Mouse (Mus musculus): ENCODE results near the gene Mosmo. TPM values are rescaled to one million over a fixed set of nuclear protein-coding genes. Genes with fewer than 3 reads are reported as not detected.

Gene Mosmo
- polyA plus RNA-seq, 1 experiment from 2014 or later, result 14.9 TPM

DNA sequence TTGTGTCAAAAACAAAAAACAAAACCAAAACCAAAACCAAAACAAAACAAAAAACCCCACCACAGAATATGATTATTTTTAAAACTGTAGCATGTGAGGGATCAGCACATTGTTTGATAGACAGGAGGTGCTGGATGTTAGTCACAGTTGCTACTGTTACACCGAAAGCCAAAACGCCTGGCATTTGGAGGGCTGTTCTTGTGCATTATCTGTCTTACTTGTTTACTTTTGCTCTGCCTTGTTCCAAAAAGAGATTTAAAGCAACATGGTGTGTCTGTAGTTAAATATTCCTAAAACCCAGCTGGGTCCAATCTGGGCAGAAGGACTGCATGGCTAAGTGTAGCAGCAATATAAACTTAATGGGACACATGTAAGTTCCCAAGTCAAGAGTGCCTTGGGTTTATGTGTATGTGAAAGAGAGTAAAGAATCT, 7.3 kb downstream of the Mosmo start:
- Histone ChIP-seq H3K27ac (replicated peaks in 1 of 2; ENCODE audit: control insufficient read depth in 1 of 2, insufficient read depth in 1 of 2, low read depth in 2 of 2, low read length in 2 of 2) (0 out of 4 replicates have a peak overlapping the region, but pooled peaks of 1 of the 2 experiments have one; percentile 11), H3K4me2 (ENCODE audit: low read length) (no peak overlapping the region), H3K9me3 (ENCODE audit: control insufficient read depth, low read length) (no peaks in the 10 kb centered on the region), H3K4me3 (ENCODE audit: control insufficient read depth in 1 of 2, insufficient read depth in 1 of 2, low read depth in 1 of 2, low read length in 2 of 2) (no peak overlapping the region), H3K36me3 (ENCODE audit: control insufficient read depth, insufficient read depth, low read length) (no peaks in the 10 kb centered on the region), H3K27me3 (ENCODE audit: control insufficient read depth, insufficient read depth, low read length) (no peaks in the 10 kb centered on the region), H3K4me1 (ENCODE audit: control insufficient read depth in 2 of 2, insufficient read depth in 2 of 2, low read length in 2 of 2) (peaks cover 4 to 49% of the 10 kb centered on the region in 2 experiments), H3K9ac (ENCODE audit: low read length) (no peak overlapping the region)
- no peak for ATAC-seq (ENCODE audit: insufficient number of reproducible peaks, insufficient read depth, low FRiP score, low read depth)
- WGBS, result 66% methylated on average over 2 of the region's 2 CpGs

DNA sequence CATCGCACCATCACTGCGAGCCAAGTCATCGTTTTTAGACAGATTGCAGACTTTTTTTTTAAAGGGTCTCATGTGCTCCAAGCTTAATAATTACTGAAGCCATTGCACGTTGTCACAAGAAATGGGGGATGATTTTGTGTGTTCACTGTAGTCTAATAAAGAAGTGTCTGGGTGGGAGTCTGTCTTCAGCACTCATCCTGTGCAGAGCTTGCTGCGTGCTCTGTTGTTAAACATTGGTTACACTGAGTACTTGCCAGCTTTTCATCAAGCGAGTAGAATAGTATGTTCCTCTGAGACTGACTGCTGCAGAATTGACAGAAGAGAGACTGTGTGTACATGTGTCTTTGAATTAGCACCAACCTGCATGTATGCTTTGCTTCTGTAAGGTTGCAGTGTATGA, 7.8 kb downstream of the Mosmo start:
- H3K4me3 ChIP-seq (ENCODE audit: control insufficient read depth in 1 of 2, insufficient read depth in 1 of 2, low read depth in 1 of 2, low read length in 2 of 2), result no peak overlapping the region
- 86% methylated on average over 6 of the region's 6 CpGs for WGBS
- no peaks in the 10 kb centered on the region for H3K36me3 ChIP-seq (ENCODE audit: control insufficient read depth, insufficient read depth, low read length)
- peaks cover 4 to 44% of the 10 kb centered on the region in 2 experiments for H3K4me1 ChIP-seq (ENCODE audit: control insufficient read depth in 2 of 2, insufficient read depth in 2 of 2, low read length in 2 of 2)
- 0 out of 4 replicates have a peak overlapping the region, but pooled peaks of 1 of the 2 experiments have one; percentile 11 for H3K27ac ChIP-seq (replicated peaks in 1 of 2; ENCODE audit: control insufficient read depth in 1 of 2, insufficient read depth in 1 of 2, low read depth in 2 of 2, low read length in 2 of 2)
- H3K27me3 ChIP-seq (ENCODE audit: control insufficient read depth, insufficient read depth, low read length), result no peaks in the 10 kb centered on the region
- no peak overlapping the region for H3K4me2 ChIP-seq (ENCODE audit: low read length)
- H3K9me3 ChIP-seq (ENCODE audit: control insufficient read depth, low read length), result no peaks in the 10 kb centered on the region
- H3K9ac ChIP-seq (ENCODE audit: low read length), result no peak overlapping the region
- no peak for ATAC-seq (ENCODE audit: insufficient number of reproducible peaks, insufficient read depth, low FRiP score, low read depth)

DNA sequence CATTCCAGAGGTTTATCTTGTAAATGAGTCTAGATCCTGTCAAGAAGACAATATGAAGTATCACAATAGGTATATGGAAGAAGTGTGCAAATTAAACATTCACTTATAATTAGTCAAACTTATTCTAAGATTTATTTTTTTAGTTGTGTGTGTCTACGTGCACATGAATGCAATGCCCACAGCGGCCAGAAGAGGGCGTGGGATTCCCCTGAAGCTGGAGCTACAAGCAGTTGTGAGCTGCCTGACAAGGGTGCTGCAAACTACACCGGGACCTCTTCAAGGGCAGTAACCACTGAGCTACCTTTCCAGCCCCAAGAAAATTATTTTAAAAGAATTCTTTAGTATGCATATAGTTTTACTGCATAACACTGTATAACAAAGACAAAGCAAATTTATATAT, 13.2 kb downstream of the Mosmo start:
- Histone ChIP-seq H3K4me2 (ENCODE audit: low read length) (no peak overlapping the region), H3K27me3 (ENCODE audit: control insufficient read depth, insufficient read depth, low read length) (no peaks in the 10 kb centered on the region), H3K9me3 (ENCODE audit: control insufficient read depth, low read length) (no peaks in the 10 kb centered on the region), H3K27ac (replicated peaks in 1 of 2; ENCODE audit: control insufficient read depth in 1 of 2, insufficient read depth in 1 of 2, low read depth in 2 of 2, low read length in 2 of 2) (no peak overlapping the region), H3K9ac (ENCODE audit: low read length) (no peak overlapping the region), H3K4me1 (ENCODE audit: control insufficient read depth in 2 of 2, insufficient read depth in 2 of 2, low read length in 2 of 2) (peaks cover 0 to 18% of the 10 kb centered on the region in 2 experiments), H3K4me3 (ENCODE audit: control insufficient read depth in 1 of 2, insufficient read depth in 1 of 2, low read depth in 1 of 2, low read length in 2 of 2) (no peak overlapping the region), H3K36me3 (ENCODE audit: control insufficient read depth, insufficient read depth, low read length) (peaks cover 12% of the 10 kb centered on the region; the same call in 1 of the 2 replicates)
- 76% methylated on average over 4 of the region's 4 CpGs for WGBS
- ATAC-seq (ENCODE audit: insufficient number of reproducible peaks, insufficient read depth, low FRiP score, low read depth), result no peak

DNA sequence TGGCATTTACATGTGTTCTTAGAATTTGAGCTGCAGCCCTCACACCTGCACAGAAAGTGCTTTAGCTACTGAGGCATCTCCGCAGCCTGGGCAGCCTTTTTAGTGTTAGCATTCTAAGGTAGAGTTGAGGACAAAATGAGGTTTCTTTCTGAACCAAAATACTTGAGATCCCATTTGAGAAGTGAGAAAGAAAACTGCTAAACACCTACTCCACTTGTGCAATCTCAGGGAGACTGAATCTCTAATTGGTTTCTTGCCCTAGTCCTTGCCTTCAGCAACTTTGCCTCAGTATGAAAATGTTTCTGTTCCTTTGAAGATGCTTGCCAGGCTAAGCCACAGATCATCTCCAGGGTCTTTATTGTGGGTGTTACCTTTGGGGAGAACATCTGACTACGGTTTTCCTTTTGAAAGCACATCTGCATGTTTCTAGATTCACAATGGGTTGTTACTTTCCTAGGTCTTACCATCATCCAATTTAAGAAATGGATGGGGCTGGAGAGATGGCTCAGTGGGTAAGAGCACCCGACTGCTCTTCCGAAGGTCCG, 16.5 kb downstream of the Mosmo start:
- Histone ChIP-seq H3K27ac (replicated peaks in 1 of 2; ENCODE audit: control insufficient read depth in 1 of 2, insufficient read depth in 1 of 2, low read depth in 2 of 2, low read length in 2 of 2) (no peak overlapping the region), H3K4me3 (ENCODE audit: control insufficient read depth in 1 of 2, insufficient read depth in 1 of 2, low read depth in 1 of 2, low read length in 2 of 2) (no peak overlapping the region), H3K9me3 (ENCODE audit: control insufficient read depth, low read length) (no peaks in the 10 kb centered on the region), H3K27me3 (ENCODE audit: control insufficient read depth, insufficient read depth, low read length) (no peaks in the 10 kb centered on the region), H3K4me2 (ENCODE audit: low read length) (no peak overlapping the region), H3K4me1 (ENCODE audit: control insufficient read depth in 2 of 2, insufficient read depth in 2 of 2, low read length in 2 of 2) (peaks cover 0 to 9% of the 10 kb centered on the region in 2 experiments; a peak in 1 of 4 replicates), H3K9ac (ENCODE audit: low read length) (no peak overlapping the region), H3K36me3 (ENCODE audit: control insufficient read depth, insufficient read depth, low read length) (peaks cover 12% of the 10 kb centered on the region; the same call in 1 of the 2 replicates)
- 97% methylated on average over 5 of the region's 5 CpGs for WGBS
- no peak for ATAC-seq (ENCODE audit: insufficient number of reproducible peaks, insufficient read depth, low FRiP score, low read depth)

DNA sequence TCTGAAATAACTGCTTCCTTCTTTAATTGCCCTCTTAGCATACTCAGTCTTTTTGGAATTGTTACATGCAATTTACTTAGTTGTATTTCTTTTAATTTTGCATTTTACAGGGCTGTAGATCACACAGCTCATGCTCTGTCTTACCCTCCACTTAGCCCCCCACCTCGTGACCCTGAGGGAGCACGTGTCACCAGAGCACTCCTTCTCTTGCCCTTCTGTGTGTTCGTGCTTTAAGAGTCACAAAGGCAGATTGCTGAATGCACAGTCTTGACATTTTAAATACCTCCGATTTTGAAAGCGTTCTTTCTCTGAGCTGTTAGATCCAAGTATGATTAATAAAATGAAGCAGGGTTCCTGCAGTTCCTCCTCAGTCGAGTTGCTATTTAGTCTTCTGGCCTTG, 17.8 kb downstream of the Mosmo start:
- no peak overlapping the region for H3K9ac ChIP-seq (ENCODE audit: low read length)
- H3K27me3 ChIP-seq (ENCODE audit: control insufficient read depth, insufficient read depth, low read length), result no peaks in the 10 kb centered on the region
- no peak overlapping the region for H3K4me3 ChIP-seq (ENCODE audit: control insufficient read depth in 1 of 2, insufficient read depth in 1 of 2, low read depth in 1 of 2, low read length in 2 of 2)
- 41% methylated on average over 6 of the region's 6 CpGs for WGBS
- no peak overlapping the region for H3K4me2 ChIP-seq (ENCODE audit: low read length)
- ATAC-seq (ENCODE audit: insufficient number of reproducible peaks, insufficient read depth, low FRiP score, low read depth), result no peak
- H3K4me1 ChIP-seq (ENCODE audit: control insufficient read depth in 2 of 2, insufficient read depth in 2 of 2, low read length in 2 of 2), result peaks cover 0 to 4% of the 10 kb centered on the region in 2 experiments; a peak in 1 of 4 replicates
- H3K36me3 ChIP-seq (ENCODE audit: control insufficient read depth, insufficient read depth, low read length), result peaks cover 12% of the 10 kb centered on the region; the same call in 1 of the 2 replicates
- H3K27ac ChIP-seq (replicated peaks in 1 of 2; ENCODE audit: control insufficient read depth in 1 of 2, insufficient read depth in 1 of 2, low read depth in 2 of 2, low read length in 2 of 2), result no peak overlapping the region
- no peaks in the 10 kb centered on the region for H3K9me3 ChIP-seq (ENCODE audit: control insufficient read depth, low read length)

- ATAC-seq (ENCODE audit: insufficient number of reproducible peaks, insufficient read depth, low FRiP score, low read depth), result no peak
- Histone ChIP-seq H3K9me3 (ENCODE audit: control insufficient read depth, low read length) (no peaks in the 10 kb centered on the region), H3K4me2 (ENCODE audit: low read length) (no peak overlapping the region), H3K4me3 (ENCODE audit: control insufficient read depth in 1 of 2, insufficient read depth in 1 of 2, low read depth in 1 of 2, low read length in 2 of 2) (no peak overlapping the region), H3K4me1 (ENCODE audit: control insufficient read depth in 2 of 2, insufficient read depth in 2 of 2, low read length in 2 of 2) (peaks cover 0 to 4% of the 10 kb centered on the region in 2 experiments; a peak in 1 of 4 replicates), H3K27me3 (ENCODE audit: control insufficient read depth, insufficient read depth, low read length) (no peaks in the 10 kb centered on the region), H3K27ac (replicated peaks in 1 of 2; ENCODE audit: control insufficient read depth in 1 of 2, insufficient read depth in 1 of 2, low read depth in 2 of 2, low read length in 2 of 2) (no peak overlapping the region), H3K9ac (ENCODE audit: low read length) (no peak overlapping the region), H3K36me3 (ENCODE audit: control insufficient read depth, insufficient read depth, low read length) (peaks cover 11% of the 10 kb centered on the region; the same call in 1 of the 2 replicates)
- WGBS, result 81% methylated on average over 1 of the region's 1 CpGs
Measured at GRCm38 (mm10) chr7:120695641-120696040, 18.2 kb downstream of the Mosmo start.

DNA sequence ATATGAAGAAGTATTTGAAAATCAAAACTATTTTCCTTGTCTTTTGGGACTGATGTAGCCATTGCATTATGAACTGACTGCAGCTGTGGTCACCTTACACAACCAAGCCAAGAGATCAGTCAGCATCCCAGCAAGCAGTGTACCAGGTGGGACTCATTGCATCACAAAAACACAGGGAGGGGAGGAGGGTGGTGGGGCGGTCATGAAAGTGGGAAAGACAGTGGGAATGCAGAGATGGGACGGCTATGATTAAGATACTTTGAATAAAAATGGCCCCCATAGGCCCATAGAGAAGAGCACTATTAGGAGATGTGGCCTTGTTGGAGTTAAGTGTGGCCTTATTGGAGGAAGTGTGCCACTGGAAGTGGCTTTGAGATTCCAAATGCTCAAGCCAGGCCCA, 18.9 kb downstream of the Mosmo start:
- H3K9me3 ChIP-seq (ENCODE audit: control insufficient read depth, low read length), result no peaks in the 10 kb centered on the region
- H3K9ac ChIP-seq (ENCODE audit: low read length), result no peak overlapping the region
- H3K4me1 ChIP-seq (ENCODE audit: control insufficient read depth in 2 of 2, insufficient read depth in 2 of 2, low read length in 2 of 2), result peaks cover 0 to 4% of the 10 kb centered on the region in 2 experiments; a peak in 1 of 4 replicates
- H3K4me2 ChIP-seq (ENCODE audit: low read length), result no peak overlapping the region
- WGBS, result 94% methylated on average over 2 of the region's 2 CpGs
- H3K27me3 ChIP-seq (ENCODE audit: control insufficient read depth, insufficient read depth, low read length), result no peaks in the 10 kb centered on the region
- H3K27ac ChIP-seq (replicated peaks in 1 of 2; ENCODE audit: control insufficient read depth in 1 of 2, insufficient read depth in 1 of 2, low read depth in 2 of 2, low read length in 2 of 2), result no peak overlapping the region
- no peak for ATAC-seq (ENCODE audit: insufficient number of reproducible peaks, insufficient read depth, low FRiP score, low read depth)
- no peak overlapping the region for H3K4me3 ChIP-seq (ENCODE audit: control insufficient read depth in 1 of 2, insufficient read depth in 1 of 2, low read depth in 1 of 2, low read length in 2 of 2)
- peaks cover 7% of the 10 kb centered on the region; the same call in 1 of the 2 replicates for H3K36me3 ChIP-seq (ENCODE audit: control insufficient read depth, insufficient read depth, low read length)

DNA sequence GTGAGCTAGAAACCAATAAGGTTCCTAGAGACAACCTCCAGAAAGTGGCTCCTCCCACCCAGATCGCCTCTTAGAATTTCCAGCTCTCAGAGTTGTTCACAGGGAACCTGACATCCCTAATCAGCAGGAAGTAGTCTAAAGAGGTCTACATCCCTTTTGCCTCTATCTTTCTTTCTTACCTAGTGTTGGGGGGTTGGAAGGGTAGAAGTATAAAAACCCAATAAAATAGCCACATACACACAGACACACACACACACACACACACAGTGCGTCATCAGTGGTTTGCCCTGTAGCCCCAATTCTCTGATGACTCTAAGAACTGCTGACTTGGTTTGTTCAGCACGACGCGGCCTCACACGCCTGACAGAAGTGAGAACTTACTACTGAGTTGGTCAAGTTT, 22.2 kb downstream of the Mosmo start:
- Histone ChIP-seq H3K9me3 (ENCODE audit: control insufficient read depth, low read length) (no peaks in the 10 kb centered on the region), H3K4me1 (ENCODE audit: control insufficient read depth in 2 of 2, insufficient read depth in 2 of 2, low read length in 2 of 2) (peaks cover 0 to 12% of the 10 kb centered on the region in 2 experiments; a peak in 2 of 4 replicates), H3K4me3 (ENCODE audit: control insufficient read depth in 1 of 2, insufficient read depth in 1 of 2, low read depth in 1 of 2, low read length in 2 of 2) (no peak overlapping the region), H3K4me2 (ENCODE audit: low read length) (no peak overlapping the region), H3K36me3 (ENCODE audit: control insufficient read depth, insufficient read depth, low read length) (no peaks in the 10 kb centered on the region), H3K27me3 (ENCODE audit: control insufficient read depth, insufficient read depth, low read length) (no peaks in the 10 kb centered on the region), H3K9ac (ENCODE audit: low read length) (no peak overlapping the region), H3K27ac (replicated peaks in 1 of 2; ENCODE audit: control insufficient read depth in 1 of 2, insufficient read depth in 1 of 2, low read depth in 2 of 2, low read length in 2 of 2) (no peak overlapping the region)
- no peak for ATAC-seq (ENCODE audit: insufficient number of reproducible peaks, insufficient read depth, low FRiP score, low read depth)
- WGBS, result 82% methylated on average over 6 of the region's 6 CpGs

All from heart, embryonic 14.5 days (tissue).